Mouse (Mus musculus): ENCODE results near the gene Smc6.

The Smc6 gene

DNA sequence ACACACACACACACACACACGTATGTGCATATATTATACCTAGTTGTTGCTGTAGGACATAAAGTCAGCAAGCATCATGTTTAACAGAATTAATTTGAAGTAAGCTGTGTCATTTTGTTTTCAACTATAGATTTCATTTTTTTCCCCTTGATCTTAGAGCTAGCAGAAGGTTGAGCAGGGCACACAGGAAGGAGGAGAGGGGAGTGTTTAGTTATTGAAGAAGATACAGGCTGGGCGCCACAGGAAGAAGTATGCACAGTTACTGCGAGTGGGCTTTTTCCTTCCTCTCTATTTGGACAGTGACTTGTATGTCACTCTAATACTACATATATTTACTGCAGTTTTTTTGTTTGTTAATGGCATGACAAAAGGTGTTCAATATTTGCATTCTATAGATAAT is 14.2 kb downstream of the Smc6 start:
- no peak for DNase-seq (ENCODE audit: extremely low spot score, low read depth, low spot score)

DNA sequence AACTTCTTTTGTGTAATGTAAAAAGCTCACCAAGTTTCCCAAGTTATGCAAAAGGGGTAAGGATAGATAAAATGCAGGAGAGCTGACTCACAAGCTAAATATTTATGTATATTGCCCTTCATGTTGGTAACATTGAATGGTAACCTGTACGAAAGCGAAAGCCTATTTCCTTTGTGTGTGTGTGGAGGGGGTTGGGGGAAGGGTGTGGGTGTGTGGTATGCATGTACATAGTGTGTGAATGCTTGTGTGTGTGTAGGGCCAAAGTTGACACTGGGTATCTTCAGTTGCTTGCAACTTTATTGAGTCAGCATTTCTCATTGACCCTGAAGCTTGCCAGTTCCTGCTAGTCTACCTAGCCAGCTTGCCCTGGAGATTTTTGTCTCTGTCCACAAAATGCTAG is 15.9 kb downstream of the Smc6 start:
- no peak for DNase-seq (ENCODE audit: extremely low spot score, low read depth, low spot score)

DNA sequence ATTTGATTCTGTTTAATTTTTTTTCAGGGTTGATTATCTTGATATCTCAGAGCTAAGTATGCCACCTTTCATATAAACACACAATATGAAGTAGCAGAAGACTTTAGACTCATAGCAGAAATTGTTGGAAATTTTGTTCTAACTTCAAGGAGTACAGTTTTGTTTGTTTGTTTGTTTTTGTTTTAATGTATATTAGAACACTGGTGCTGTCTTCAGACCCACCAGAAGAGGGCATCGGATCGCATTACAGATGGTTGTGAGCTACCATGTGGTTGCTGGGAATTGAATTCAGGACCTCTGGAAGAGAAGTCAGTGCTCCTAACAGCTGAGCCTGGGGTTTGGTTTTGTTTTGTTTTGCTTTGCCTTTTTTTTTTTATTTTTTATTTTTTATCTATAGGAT is 20.7 kb downstream of the Smc6 start:
- DNase-seq (ENCODE audit: extremely low spot score, low read depth, low spot score): no peak

DNA sequence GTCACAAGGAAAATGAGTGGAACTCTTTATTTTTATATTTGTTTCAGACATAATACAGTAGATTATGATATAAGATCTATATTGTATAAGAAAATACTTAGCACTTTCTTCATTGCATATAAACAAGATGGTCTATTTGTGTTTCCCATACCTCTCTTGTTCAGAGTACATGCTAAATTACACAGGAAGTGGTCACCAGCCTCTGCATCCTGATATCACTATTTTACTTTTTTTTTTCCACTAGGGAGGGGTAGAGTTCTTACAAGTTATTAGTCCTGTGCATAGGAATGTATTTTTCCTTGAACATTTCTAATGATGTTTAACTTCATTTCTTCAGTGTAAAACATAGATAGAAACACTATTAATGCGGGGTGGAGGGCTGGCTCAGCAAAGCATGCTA is 35.2 kb downstream of the Smc6 start:
- no peak for DNase-seq (ENCODE audit: extremely low spot score, low read depth, low spot score)

DNA sequence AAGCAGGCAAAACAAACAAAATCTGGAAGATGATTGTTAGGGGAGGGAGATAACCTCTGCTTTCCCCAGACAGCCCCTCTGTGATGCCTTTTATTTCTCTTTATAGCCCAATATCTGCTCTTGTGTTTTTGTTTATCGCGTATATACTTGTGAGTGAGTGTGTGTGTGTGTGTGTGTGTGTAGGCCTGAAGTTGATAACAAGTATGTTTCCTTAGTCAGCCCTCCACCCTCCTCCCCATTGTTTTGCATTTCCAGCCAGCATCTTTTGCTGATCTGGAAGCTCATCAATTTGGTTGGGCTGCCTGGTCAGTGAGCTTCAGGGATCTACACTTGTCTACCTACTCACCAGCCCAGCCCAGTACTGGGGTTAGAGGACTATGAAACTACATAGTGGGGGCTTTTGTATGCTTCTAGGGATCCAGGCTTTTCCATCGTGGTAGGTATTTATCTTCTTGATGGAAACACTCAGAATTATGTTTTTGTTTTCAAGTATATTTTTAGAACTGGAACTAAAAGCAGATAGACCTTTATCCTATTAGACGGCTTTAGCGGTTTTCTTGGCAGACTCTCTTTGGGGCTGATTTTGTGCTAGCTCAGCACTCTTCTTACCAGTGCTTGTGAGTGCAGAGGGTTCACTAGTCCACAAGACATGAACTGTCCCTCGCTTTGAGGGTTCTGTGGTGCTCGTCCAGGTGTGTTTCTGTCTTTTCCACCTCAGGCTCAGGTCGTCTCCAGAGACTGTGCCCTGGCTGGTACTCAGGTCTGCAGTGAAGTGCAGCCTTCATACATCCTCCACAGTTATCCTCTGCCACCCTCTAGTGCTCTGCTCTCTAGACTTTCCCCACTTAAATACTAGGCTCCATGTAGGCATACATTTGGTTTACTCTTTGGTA is 41.3 kb downstream of the Smc6 start:
- DNase-seq (ENCODE audit: extremely low spot score, low read depth, low spot score): no peak

DNA sequence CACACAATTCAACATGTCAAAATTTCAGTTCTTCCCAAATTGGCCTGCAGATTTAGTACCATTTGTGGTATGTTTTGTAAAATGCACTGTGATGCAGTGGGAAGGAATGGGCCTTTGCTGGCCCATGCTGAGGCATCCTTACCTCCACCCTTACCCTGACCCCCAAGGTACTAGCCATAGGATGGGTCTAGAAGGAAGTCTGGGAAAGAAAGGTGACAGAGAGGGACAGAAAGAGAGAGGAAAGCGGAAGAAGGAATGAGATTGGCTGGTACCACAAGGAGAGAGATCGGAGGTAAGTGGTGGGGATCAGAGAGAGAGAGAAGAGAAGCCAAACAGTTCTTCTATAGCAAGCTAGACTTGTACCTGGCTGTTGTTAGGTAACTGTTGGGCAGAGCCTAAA is 45.4 kb downstream of the Smc6 start:
- no peak for DNase-seq (ENCODE audit: extremely low spot score, low read depth, low spot score)

DNA sequence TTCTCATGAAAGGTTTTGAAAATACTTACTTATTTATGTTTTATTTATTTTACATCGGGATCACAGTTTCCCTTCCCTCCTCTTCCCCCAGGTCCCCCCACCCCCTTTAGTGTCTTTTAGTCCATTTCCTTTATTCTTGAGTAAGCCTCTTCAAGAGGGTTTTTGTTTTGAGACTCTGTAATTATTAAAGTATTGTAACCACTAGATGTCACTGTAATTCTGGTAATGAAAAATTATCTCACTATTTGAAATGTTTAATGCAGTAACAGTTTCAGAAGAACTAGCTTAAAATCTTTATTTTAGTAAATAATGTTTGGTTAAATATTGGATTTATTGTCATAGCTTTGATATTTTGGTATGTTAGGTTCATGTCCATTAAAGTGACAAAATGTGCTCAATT is 48.2 kb downstream of the Smc6 start:
- no peak for DNase-seq (ENCODE audit: extremely low spot score, low read depth, low spot score)

DNA sequence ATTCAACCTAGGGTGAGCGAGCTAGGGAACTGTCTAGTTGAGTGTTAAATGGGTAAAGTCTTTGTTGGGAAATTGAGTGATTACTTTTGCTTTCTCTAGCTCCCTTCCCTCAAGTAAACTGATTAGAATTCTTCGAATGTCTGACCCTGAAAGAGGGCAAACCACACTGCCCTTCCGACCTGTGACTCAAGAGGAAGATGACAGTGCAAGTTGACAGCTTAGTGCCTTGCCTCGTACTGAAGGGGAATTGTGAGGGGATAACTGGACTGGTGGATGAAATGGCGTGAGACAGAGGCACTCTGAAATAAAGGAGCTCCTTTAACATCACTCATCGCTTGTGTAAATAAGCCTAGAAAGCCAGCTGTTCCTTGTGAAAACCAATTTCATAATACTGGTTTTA is 52.0 kb downstream of the Smc6 start:
- DNase-seq (ENCODE audit: extremely low spot score, low read depth, low spot score): no peak

DNA sequence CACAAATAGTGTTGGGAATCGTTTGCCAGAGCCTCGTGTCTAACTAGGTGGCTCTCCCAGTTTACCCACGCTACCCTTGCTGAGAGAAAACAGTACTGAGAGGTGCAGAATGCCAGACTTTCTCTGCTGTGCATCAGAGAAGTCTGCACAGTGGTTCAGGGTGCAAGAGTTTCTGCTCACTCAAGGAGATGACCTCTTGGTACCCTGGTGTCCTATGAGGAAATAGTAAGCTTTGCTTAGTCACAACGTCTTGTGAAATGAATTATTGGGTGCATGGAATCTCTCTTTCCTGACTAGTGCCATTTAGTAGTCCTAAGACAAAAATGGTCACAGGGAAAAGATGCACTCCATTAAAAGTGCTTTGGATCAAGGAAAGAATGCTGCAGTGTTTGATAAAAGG is 58.8 kb downstream of the Smc6 start:
- no peak for DNase-seq (ENCODE audit: extremely low spot score, low read depth, low spot score)

DNA sequence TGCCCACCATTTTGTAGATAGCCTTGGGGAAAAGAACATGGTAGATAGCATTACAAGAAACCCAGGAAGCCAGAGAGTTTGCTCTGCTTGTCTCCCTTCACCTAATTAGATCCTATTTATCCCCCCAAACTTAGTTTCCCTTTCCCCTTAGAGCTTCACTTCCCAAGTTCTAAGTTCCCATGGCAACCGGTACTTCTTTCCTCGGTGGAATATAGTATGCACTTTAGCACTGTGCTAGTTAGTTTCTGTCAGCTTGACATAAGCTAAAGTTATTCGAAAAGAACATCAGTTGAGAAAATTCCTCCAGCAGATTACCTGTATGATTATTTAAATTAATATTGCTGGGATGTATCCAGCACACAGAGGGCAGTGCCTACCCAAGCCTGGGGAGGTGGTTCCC is 60.8 kb downstream of the Smc6 start:
- no peak for DNase-seq (ENCODE audit: extremely low spot score, low read depth, low spot score)

DNA sequence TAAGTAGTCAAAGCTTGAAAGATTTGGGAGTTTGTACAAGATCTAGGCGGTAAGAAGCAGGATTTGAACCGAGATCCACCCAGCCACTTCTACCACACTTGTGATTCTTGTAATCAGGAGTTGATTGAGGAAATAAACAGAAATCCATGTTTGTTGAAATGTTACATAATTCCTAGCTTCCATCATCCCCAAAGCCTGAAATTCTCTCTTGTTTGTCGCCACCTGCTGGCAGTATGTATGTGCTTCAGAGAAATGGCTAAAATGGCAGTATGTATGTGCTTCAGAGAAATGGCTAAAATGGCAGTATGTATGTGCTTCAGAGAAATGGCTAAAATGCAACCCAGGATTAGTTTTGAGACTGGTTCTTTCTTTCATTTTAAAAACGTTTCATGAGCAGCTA is 71.2 kb downstream of the Smc6 start:
- DNase-seq (ENCODE audit: extremely low spot score, low read depth, low spot score): peak; percentile 18

DNA sequence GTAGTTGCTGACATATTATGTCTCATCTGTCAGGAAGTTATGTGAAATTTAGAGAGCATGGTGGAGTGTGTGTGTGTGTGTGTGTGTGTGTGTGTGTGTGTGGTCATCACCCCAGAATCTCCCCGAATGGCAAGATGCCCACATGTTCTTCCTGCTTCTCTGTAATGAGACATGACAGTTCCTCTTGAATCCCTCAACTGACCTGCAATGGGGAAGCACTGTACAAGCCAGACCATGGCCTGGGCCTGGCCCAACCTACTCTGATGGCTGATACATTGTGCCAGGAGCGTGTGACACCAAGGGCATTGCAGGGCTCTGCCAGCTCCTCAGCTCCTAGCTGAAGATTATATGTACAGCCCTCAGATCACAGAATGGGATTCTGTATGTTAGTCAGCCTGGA is 72.6 kb downstream of the Smc6 start:
- DNase-seq (ENCODE audit: extremely low spot score, low read depth, low spot score): no peak

DNA sequence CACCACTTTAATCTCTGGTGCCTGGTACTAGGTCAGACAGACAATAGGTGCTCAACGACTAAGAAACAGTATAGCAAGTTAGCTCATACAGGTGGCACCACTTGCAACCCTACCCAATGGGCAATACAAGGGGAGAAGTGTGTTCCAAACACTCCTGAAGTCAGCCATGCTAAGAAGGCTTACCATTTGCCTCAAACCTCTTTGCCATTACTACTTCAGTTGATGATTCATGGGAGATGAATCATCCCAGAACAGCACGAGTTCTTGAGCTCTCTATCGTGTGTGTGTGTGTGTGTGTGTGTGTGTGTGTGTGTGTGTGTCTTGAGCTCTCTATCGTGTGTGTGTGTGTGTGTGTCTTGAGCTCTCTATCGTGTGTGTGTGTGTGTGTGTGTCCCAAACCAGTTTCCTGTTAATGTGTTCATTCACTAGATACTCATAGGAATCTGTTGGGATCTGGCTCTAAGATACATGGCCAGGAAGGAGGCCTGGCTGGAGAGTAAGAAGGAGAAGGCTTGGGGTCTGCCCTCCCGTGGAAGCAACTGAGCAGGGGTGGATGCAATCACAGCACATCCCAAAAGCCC is 76.4 kb downstream of the Smc6 start:
- no peak for DNase-seq (ENCODE audit: extremely low spot score, low read depth, low spot score)

DNA sequence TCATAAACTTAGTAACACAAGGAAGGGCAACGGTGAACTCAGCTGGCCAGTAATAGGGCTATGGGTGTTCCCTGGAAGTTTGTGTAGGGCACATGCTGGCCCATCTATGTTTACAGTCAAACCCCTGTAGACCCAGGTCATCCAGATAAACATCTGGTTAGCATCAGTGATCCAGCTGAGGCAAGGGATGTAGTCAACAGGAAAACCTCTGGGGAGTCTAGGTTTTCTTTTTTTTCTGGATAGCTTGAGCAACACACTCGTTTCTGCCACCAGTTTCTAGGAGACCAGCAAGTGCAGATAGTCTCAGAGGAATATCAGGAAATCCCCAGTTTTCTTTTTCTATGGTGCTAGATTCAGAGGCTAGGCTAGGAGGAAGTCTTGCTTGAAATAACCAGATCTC is 80.3 kb downstream of the Smc6 start:
- no peak for DNase-seq (ENCODE audit: extremely low spot score, low read depth, low spot score)

DNA sequence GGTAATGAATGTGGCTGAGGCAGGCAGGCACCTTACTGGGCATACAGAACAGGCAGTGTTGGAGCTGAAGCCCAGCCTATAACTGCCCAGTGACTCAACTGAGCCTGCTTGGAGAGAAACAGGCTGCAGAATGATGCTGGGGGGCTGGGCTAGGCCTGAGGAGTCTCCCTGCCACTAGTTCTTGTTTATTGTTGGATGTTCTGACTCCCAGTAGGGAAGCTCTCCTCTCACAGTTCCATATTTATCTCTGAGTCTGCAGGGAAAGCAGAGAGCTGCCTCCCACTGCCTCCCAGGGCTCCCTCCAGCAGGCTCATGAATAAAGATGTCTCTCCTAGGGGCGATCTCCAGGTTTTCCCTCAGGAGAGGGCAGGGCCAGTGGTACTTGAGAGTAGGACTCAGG is 82.7 kb downstream of the Smc6 start:
- no peak for DNase-seq (ENCODE audit: extremely low spot score, low read depth, low spot score)

DNA sequence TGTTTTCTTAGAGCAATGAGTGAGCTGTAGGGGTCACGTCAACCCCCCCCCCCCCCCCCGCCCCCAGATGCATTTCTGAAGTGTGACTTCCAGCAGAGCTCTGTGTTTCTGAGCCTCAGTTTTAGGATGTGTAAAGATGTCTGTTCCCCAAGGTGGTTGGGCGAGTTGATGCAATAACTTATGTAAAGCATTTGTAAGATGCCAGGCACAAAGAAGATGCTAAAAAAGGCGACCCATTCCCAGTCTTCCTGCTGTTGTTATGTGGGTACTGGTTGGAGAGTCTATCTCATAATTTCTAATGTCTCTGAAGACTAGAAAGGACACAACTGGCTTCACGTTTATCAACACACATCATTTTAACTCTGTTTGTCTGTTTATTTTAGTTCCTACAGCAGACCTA is 84.2 kb downstream of the Smc6 start:
- no peak for DNase-seq (ENCODE audit: extremely low spot score, low read depth, low spot score)

DNA sequence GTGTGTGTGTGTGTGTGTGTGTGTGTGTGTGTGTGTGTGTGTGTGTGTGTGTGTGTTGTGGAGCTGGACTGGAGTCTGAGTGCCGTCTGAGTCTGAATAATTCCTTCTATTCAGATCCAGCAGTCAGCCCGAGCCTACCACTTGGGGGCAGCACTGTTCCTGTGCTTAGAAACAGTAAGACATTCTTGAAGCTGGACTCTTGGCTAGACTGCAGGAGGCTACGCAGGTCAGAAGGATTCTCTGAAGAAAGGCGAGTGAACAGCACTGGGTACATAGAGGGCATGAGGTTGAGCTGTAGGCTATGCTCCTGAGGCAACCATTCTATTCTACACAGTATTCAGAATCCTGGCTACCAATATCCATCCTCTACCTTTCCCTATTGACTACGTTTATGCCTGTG is 85.2 kb downstream of the Smc6 start:
- peak; percentile 46 for DNase-seq (ENCODE audit: extremely low spot score, low read depth, low spot score)

DNA sequence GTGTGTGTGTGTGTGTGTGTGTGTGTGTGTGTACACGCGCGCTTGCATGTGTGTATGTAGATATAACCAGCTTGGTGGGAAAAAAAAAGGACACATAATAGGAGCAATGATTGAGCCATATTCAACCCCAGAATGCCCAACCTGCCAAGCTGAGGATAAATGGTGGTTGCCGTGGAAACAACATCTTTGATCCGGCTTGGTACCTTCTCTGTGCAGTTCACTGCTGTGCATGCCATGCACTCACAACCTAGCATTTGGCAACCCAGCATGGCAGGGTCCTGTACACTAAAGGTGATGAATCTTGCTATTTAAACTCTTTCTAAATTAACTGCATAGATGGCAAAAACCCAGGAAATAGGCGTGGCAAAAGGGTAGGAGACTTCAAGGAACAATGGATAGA is 96.7 kb downstream of the Smc6 start:
- no peak for DNase-seq (ENCODE audit: extremely low spot score, low read depth, low spot score)

DNA sequence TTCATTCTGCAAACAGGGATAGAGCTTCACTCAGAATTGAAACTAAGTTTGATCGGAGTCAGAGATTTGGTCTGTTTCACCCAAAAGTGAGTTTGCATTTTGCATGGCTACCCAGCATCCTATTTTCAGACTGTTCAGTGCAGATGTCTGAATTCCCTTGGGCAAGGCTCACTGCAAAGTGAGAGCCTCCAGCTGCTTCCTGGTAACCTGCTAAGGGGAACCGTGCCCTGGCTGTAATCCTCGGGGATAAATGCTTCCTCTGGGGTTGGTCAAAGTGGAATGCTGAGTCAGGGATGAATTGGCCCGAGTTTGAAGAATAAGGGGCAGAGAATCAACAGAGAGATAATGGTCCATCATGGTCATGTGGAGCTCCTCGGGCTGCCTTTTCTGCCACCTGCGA is 99.2 kb downstream of the Smc6 start:
- DNase-seq (ENCODE audit: extremely low spot score, low read depth, low spot score): no peak

DNA sequence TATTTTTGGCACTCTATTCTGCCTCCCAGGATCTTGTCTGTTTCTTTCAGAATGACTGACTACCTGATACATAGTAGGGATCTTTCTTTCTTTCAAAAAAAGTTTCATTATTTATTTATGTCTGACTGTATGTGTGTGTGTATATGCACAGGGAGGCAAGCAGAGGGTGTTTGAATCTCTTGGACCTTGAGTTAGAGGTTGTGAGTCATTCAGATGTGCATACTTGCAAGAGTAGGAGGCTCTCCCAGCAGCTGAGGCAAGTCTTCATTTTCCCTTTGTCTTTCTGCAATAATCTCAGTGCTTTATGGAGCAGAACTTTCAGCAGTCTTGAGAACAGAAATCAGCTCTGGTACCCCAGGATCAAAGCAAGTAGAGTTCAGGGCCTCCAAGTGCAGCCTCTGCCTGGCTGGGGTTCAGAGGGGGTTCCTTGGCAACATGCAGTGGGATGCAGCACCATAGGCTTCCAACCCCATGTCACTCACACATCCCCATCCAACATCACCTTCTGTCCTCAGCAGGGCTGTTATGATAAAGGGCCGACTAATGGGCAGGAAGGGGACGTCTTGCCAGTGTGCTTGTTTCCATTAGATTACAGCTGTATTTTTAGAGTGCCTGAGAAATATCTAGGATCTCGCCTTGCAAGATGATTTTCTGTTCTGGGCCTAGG is 101.5 kb downstream of the Smc6 start:
- no peak for DNase-seq (ENCODE audit: extremely low spot score, low read depth, low spot score)
